Mouse (Mus musculus) thymus, adult 2 months (tissue): Measurements from ENCODE around the gene Lgi4.

Experiments
- CTCF ChIP-seq: fragments of 200-500 bp; IDR thresholded peaks from 2 replicates; pipeline ENCODE4 v1.5.1; 2012; ENCODE audit warnings: mild to moderate bottlenecking, control low read depth, low read length, moderate library complexity, borderline replicate concordance; ENCODE audit not compliant: control insufficient read depth, poor library complexity, insufficient read depth; ENCODE audit errors: extremely low read depth
- POLR2A ChIP-seq: fragments of 200-500 bp; IDR thresholded peaks from 2 replicates; pipeline ENCODE4 v1.6.1; 2012; ENCODE audit warnings: mild to moderate bottlenecking, low read length, control low read depth, moderate library complexity; ENCODE audit not compliant: control insufficient read depth, poor library complexity, insufficient read depth; ENCODE audit errors: extremely low read depth

GRCm38 (mm10) chr7:31077470-31077869 is 18.3 kb downstream of the Lgi4 start:
- no peak for TF ChIP-seq CTCF
- no peak for TF ChIP-seq POLR2A
